Mouse (Mus musculus): ENCODE results near the gene Zfp553. TPM values are rescaled to one million over a fixed set of nuclear protein-coding genes. Genes with fewer than 3 reads are reported as not detected.
A peak's percentile ranks its signal among the peaks of the same experiment; 100 is the strongest.

Gene Zfp553
- polyA plus RNA-seq, 1 experiment = 11.4 TPM

GRCm38 (mm10) chr7:127231376-127231775 is 1.5 kb upstream of the Zfp553 start:
- TF ChIP-seq MYOG (IDR thresholded peaks at IDR 0.05; ENCODE audit: control insufficient read depth in 1 of 3, insufficient read depth in 1 of 3, insufficient read length in 2 of 3, low read depth in 2 of 3) = peak in 2 of 3 experiments; percentile 23 to 75
- TF ChIP-seq MAX (IDR thresholded peaks at IDR 0.05; ENCODE audit: low read depth) = no peak
- TF ChIP-seq TCF3 (IDR thresholded peaks at IDR 0.05; ENCODE audit: insufficient read length, low read depth) = peak; percentile 37
- peak in 1 of 3 experiments; percentile 67 for TF ChIP-seq MYOD1 (IDR thresholded peaks at IDR 0.05; ENCODE audit: control insufficient read depth in 1 of 3, insufficient read length in 2 of 3, low read depth in 2 of 3)
- TF ChIP-seq E2F4 (IDR thresholded peaks at IDR 0.05; ENCODE audit: insufficient read depth) = no peak
- H3K4me3 ChIP-seq = peak overlapping the region; percentile 91
- no peak overlapping the region for H3ac ChIP-seq (ENCODE audit: control insufficient read depth, insufficient read length)

GRCm38 (mm10) chr7:127231826-127232621 is 837 bp upstream of the Zfp553 start:
- peaks cover 49% of the 10 kb centered on the region for H3K79me2 ChIP-seq (ENCODE audit: control insufficient read depth, insufficient read depth)
- H3K4me2 ChIP-seq (ENCODE audit: low read depth) = peak overlapping the region; percentile 93
- H3K4me3 ChIP-seq = peak overlapping the region; percentile 91
- H3K27me3 ChIP-seq (ENCODE audit: control insufficient read depth, insufficient read depth, insufficient read length) = no peaks in the 10 kb centered on the region
- no peak for TF ChIP-seq SRF (IDR thresholded peaks at IDR 0.05; ENCODE audit: control insufficient read depth, insufficient read length, low read depth)
- no peak for TF ChIP-seq E2F4 (IDR thresholded peaks at IDR 0.05; ENCODE audit: insufficient read depth)
- TF ChIP-seq MAX (IDR thresholded peaks at IDR 0.05; ENCODE audit: low read depth) = no peak
- no peak for TF ChIP-seq MYOG (IDR thresholded peaks at IDR 0.05; ENCODE audit: control insufficient read depth in 1 of 3, insufficient read depth in 1 of 3, insufficient read length in 2 of 3, low read depth in 2 of 3)
- TF ChIP-seq REST (IDR thresholded peaks at IDR 0.05; ENCODE audit: insufficient read depth, insufficient read length) = no peak
- no peak for TF ChIP-seq TCF3 (IDR thresholded peaks at IDR 0.05; ENCODE audit: insufficient read length, low read depth)
- no peak for TF ChIP-seq CEBPB (IDR thresholded peaks at IDR 0.05; ENCODE audit: insufficient read depth, poor library complexity, severe bottlenecking)
- no peak for TF ChIP-seq POLR2A (IDR thresholded peaks at IDR 0.05; ENCODE audit: insufficient read length, low read depth)
- no peak for TF ChIP-seq TCF12 (IDR thresholded peaks at IDR 0.05; ENCODE audit: insufficient read depth, poor library complexity, severe bottlenecking)
- TF ChIP-seq MYOD1 (IDR thresholded peaks at IDR 0.05; ENCODE audit: control insufficient read depth in 1 of 3, insufficient read length in 2 of 3, low read depth in 2 of 3) = no peak
- TF ChIP-seq USF1 (IDR thresholded peaks at IDR 0.05; ENCODE audit: low read depth) = no peak
- no peak for TF ChIP-seq POLR2AphosphoS2 (IDR thresholded peaks at IDR 0.05; ENCODE audit: insufficient read length, low read depth)
- peak overlapping the region; percentile 32 for H3ac ChIP-seq (ENCODE audit: control insufficient read depth, insufficient read length)
- H3K36me3 ChIP-seq (ENCODE audit: control insufficient read depth, insufficient read depth) = peaks cover 7% of the 10 kb centered on the region

More at GRCm38 (mm10) chr7:127231376-127231775, 1.5 kb upstream of the Zfp553 start:
- Histone ChIP-seq H3K36me3 (ENCODE audit: control insufficient read depth, insufficient read depth) (peaks cover 4% of the 10 kb centered on the region), H3K79me2 (ENCODE audit: control insufficient read depth, insufficient read depth) (peaks cover 49% of the 10 kb centered on the region), H3K27me3 (ENCODE audit: control insufficient read depth, insufficient read depth, insufficient read length) (no peaks in the 10 kb centered on the region), H3K4me2 (ENCODE audit: low read depth) (peak overlapping the region; percentile 93)

GRCm38 (mm10) chr7:127233368-127233749 is 498 bp downstream of the Zfp553 start:
- TF ChIP-seq MYOG (IDR thresholded peaks at IDR 0.05; ENCODE audit: control insufficient read depth in 1 of 3, insufficient read depth in 1 of 3, insufficient read length in 2 of 3, low read depth in 2 of 3) = no peak
- no peak for TF ChIP-seq USF1 (IDR thresholded peaks at IDR 0.05; ENCODE audit: low read depth)
- no peak for TF ChIP-seq SRF (IDR thresholded peaks at IDR 0.05; ENCODE audit: control insufficient read depth, insufficient read length, low read depth)
- no peak for TF ChIP-seq MAX (IDR thresholded peaks at IDR 0.05; ENCODE audit: low read depth)
- no peak for TF ChIP-seq POLR2A (IDR thresholded peaks at IDR 0.05; ENCODE audit: insufficient read length, low read depth)
- no peak for TF ChIP-seq POLR2AphosphoS2 (IDR thresholded peaks at IDR 0.05; ENCODE audit: insufficient read length, low read depth)
- TF ChIP-seq E2F4 (IDR thresholded peaks at IDR 0.05; ENCODE audit: insufficient read depth) = no peak
- no peak for TF ChIP-seq REST (IDR thresholded peaks at IDR 0.05; ENCODE audit: insufficient read depth, insufficient read length)
- no peak for TF ChIP-seq CEBPB (IDR thresholded peaks at IDR 0.05; ENCODE audit: insufficient read depth, poor library complexity, severe bottlenecking)
- TF ChIP-seq TCF3 (IDR thresholded peaks at IDR 0.05; ENCODE audit: insufficient read length, low read depth) = no peak
- no peak for TF ChIP-seq MYOD1 (IDR thresholded peaks at IDR 0.05; ENCODE audit: control insufficient read depth in 1 of 3, insufficient read length in 2 of 3, low read depth in 2 of 3)

GRCm38 (mm10) chr7:127233765-127234164 is 904 bp downstream of the Zfp553 start:
- TF ChIP-seq E2F4 (IDR thresholded peaks at IDR 0.05; ENCODE audit: insufficient read depth) (no peak), USF1 (IDR thresholded peaks at IDR 0.05; ENCODE audit: low read depth) (no peak), MYOG (IDR thresholded peaks at IDR 0.05; ENCODE audit: control insufficient read depth in 1 of 3, insufficient read depth in 1 of 3, insufficient read length in 2 of 3, low read depth in 2 of 3) (no peak), CEBPB (IDR thresholded peaks at IDR 0.05; ENCODE audit: insufficient read depth, poor library complexity, severe bottlenecking) (no peak), SRF (IDR thresholded peaks at IDR 0.05; ENCODE audit: control insufficient read depth, insufficient read length, low read depth) (no peak), REST (IDR thresholded peaks at IDR 0.05; ENCODE audit: insufficient read depth, insufficient read length) (no peak), TCF12 (IDR thresholded peaks at IDR 0.05; ENCODE audit: insufficient read depth, poor library complexity, severe bottlenecking) (no peak), POLR2AphosphoS2 (IDR thresholded peaks at IDR 0.05; ENCODE audit: insufficient read length, low read depth) (no peak)
- peak overlapping the region; percentile 32 for H3ac ChIP-seq (ENCODE audit: control insufficient read depth, insufficient read length)
- H3K36me3 ChIP-seq (ENCODE audit: control insufficient read depth, insufficient read depth) = peaks cover 12% of the 10 kb centered on the region
- peaks cover 49% of the 10 kb centered on the region for H3K79me2 ChIP-seq (ENCODE audit: control insufficient read depth, insufficient read depth)
- H3K4me2 ChIP-seq (ENCODE audit: low read depth) = peak overlapping the region; percentile 83
- H3K4me3 ChIP-seq = peak overlapping the region; percentile 91
- no peaks in the 10 kb centered on the region for H3K27me3 ChIP-seq (ENCODE audit: control insufficient read depth, insufficient read depth, insufficient read length)

More at GRCm38 (mm10) chr7:127233368-127233749, 498 bp downstream of the Zfp553 start:
- Histone ChIP-seq H3K36me3 (ENCODE audit: control insufficient read depth, insufficient read depth) (peaks cover 12% of the 10 kb centered on the region), H3K4me2 (ENCODE audit: low read depth) (peak overlapping the region; percentile 83), H3K27me3 (ENCODE audit: control insufficient read depth, insufficient read depth, insufficient read length) (no peaks in the 10 kb centered on the region), H3K79me2 (ENCODE audit: control insufficient read depth, insufficient read depth) (peaks cover 49% of the 10 kb centered on the region), H3ac (ENCODE audit: control insufficient read depth, insufficient read length) (peak overlapping the region; percentile 32), H3K4me3 (peak overlapping the region; percentile 91)

Measured in myocyte (in vitro differentiated cells).